Mouse (Mus musculus): ENCODE data around the gene Btg1. TPM values are rescaled to one million over a fixed set of nuclear protein-coding genes. Genes with fewer than 3 reads are reported as not detected.

Btg1 gene
- polyA plus RNA-seq, 1 experiment from 2014 or later, result 56.8 TPM

DNA sequence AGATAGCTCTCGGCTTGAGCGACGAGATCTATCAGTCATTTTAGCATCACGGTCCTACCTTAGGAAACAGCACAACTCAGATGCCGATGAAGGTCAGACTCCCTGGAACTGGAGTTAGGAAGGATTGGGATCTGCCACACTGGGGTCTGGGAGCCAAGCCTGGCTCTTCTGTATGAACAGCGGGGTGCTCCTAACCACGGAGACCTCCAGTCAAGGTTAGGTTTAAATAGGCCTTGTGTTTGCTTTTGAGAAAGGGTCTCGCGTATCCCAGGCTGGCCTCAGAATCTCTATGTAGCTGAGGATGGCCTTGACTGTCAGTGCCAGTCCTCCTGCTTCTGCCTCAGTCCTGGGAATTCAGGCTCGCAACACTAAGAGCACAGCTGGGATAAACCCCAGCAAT is 10.5 kb downstream of the Btg1 start:
- 97% methylated on average over 10 of the region's 10 CpGs for WGBS
- peaks cover 36% of the 10 kb centered on the region for H3K4me1 ChIP-seq (replicated peaks; ENCODE audit: control insufficient read depth, insufficient read depth, low read length)
- H3K4me2 ChIP-seq (ENCODE audit: low read length), result no peak overlapping the region
- H3K4me3 ChIP-seq (replicated peaks; ENCODE audit: low read length), result no peak overlapping the region
- no peaks in the 10 kb centered on the region for H3K9me3 ChIP-seq (ENCODE audit: control insufficient read depth, low read length)
- no peak overlapping the region for H3K27ac ChIP-seq (ENCODE audit: low read length)
- H3K9ac ChIP-seq (replicated peaks; ENCODE audit: low read depth, low read length), result no peak overlapping the region
- peaks cover 6% of the 10 kb centered on the region; the same call in 1 of the 2 replicates for H3K36me3 ChIP-seq (ENCODE audit: control insufficient read depth, insufficient read depth)
- ATAC-seq, result no peak
- H3K27me3 ChIP-seq (replicated peaks; ENCODE audit: control insufficient read depth, insufficient read depth, low read length), result no peaks in the 10 kb centered on the region

DNA sequence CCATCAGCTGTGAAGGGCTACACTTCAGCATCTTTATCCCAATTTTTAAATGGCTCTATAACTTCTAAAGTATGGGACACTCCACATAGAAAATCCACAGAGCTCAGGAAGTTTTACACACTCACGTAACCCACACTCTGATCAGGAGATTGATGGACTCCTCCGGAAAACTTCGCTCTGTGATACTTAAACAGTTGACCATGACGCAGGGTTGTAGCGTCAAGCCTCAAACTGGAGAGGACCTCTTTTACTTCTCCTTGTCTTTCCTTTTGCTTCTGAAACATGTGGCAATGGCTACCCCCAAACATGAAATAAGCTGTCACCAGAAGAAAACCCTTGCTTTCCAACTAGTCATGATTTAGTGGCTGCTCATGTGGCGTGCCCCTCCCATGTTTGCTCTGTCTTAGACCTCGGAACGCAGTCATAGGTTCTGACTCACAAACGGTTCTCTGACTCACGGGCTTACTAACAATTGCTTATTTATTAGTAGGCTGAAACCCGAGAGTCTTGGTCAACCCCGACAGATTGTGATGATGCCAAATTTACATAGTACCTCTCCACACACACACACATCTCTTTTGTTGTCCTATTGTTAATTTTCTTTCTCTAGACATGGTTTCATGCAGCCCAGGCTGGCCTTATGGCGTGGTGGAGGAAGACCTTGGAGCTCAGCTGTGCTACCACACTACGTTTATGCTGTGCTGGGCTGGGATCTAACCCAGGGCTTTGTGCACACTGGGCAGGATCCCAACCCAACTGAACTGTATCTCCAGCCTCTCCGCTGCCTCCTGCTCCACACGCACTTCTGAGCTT is 11.5 kb downstream of the Btg1 start:
- ATAC-seq, result no peak
- Histone ChIP-seq H3K36me3 (ENCODE audit: control insufficient read depth, insufficient read depth) (peaks cover 6% of the 10 kb centered on the region; the same call in 1 of the 2 replicates), H3K27ac (ENCODE audit: low read length) (no peak overlapping the region)

DNA sequence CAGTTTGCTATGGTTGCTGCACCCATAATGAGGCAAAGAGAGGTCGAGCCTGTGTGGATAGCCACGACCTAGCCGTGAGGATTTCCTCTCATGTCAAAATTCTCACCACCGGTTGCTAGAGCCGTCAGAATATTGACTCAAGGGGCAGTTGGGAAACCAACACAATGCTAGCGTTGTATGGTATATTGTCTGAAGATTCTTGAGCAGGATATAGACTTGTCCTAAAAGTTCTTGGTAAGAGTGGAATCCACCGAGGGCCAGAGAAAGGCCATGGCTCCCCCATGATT is 12.1 kb downstream of the Btg1 start:
- H3K9me3 ChIP-seq (ENCODE audit: control insufficient read depth, low read length), result no peaks in the 10 kb centered on the region
- no peaks in the 10 kb centered on the region for H3K27me3 ChIP-seq (replicated peaks; ENCODE audit: control insufficient read depth, insufficient read depth, low read length)
- no peak overlapping the region for H3K4me3 ChIP-seq (replicated peaks; ENCODE audit: low read length)
- H3K36me3 ChIP-seq (ENCODE audit: control insufficient read depth, insufficient read depth), result peaks cover 6% of the 10 kb centered on the region; the same call in 1 of the 2 replicates
- H3K9ac ChIP-seq (replicated peaks; ENCODE audit: low read depth, low read length), result no peak overlapping the region
- no peak overlapping the region for H3K4me2 ChIP-seq (ENCODE audit: low read length)
- H3K27ac ChIP-seq (ENCODE audit: low read length), result no peak overlapping the region
- H3K4me1 ChIP-seq (replicated peaks; ENCODE audit: control insufficient read depth, insufficient read depth, low read length), result peaks cover 23% of the 10 kb centered on the region
- WGBS, result 93% methylated on average over 7 of the region's 7 CpGs
- ATAC-seq, result no peak

More for the DNA sequence above, 11.5 kb downstream of the Btg1 start:
- Histone ChIP-seq H3K4me3 (replicated peaks; ENCODE audit: low read length) (no peak overlapping the region), H3K4me1 (replicated peaks; ENCODE audit: control insufficient read depth, insufficient read depth, low read length) (peaks cover 29% of the 10 kb centered on the region), H3K9me3 (ENCODE audit: control insufficient read depth, low read length) (no peaks in the 10 kb centered on the region), H3K4me2 (ENCODE audit: low read length) (no peak overlapping the region), H3K27me3 (replicated peaks; ENCODE audit: control insufficient read depth, insufficient read depth, low read length) (no peaks in the 10 kb centered on the region), H3K9ac (replicated peaks; ENCODE audit: low read depth, low read length) (no peak overlapping the region)
- 83% methylated on average over 16 of the region's 16 CpGs for WGBS

DNA sequence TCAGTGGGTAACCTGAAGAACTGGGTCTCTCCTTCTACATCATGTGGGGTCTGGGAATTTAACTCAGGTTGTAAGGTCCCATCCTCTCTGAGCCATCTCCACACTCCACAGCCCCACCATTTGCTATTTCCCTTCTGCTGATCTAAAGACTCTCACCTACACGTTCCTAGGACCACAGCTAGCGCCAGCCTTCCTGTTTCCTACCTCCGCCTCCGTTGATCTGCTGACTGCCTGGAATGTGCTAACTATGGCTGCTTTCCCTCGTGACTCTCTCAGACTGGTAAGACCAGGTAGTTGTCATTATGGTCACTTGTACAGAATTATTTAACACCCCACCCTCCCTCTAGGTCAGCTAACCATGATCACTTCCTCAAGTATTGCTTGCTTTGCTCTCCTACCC is 13.3 kb downstream of the Btg1 start:
- WGBS, result 85% methylated on average over 5 of the region's 5 CpGs
- Histone ChIP-seq H3K4me2 (ENCODE audit: low read length) (no peak overlapping the region), H3K9me3 (ENCODE audit: control insufficient read depth, low read length) (no peaks in the 10 kb centered on the region), H3K27ac (ENCODE audit: low read length) (no peak overlapping the region), H3K36me3 (ENCODE audit: control insufficient read depth, insufficient read depth) (peaks cover 3% of the 10 kb centered on the region; the same call in 1 of the 2 replicates), H3K9ac (replicated peaks; ENCODE audit: low read depth, low read length) (no peak overlapping the region), H3K27me3 (replicated peaks; ENCODE audit: control insufficient read depth, insufficient read depth, low read length) (no peaks in the 10 kb centered on the region), H3K4me1 (replicated peaks; ENCODE audit: control insufficient read depth, insufficient read depth, low read length) (peaks cover 14% of the 10 kb centered on the region), H3K4me3 (replicated peaks; ENCODE audit: low read length) (no peak overlapping the region)
- ATAC-seq, result no peak

DNA sequence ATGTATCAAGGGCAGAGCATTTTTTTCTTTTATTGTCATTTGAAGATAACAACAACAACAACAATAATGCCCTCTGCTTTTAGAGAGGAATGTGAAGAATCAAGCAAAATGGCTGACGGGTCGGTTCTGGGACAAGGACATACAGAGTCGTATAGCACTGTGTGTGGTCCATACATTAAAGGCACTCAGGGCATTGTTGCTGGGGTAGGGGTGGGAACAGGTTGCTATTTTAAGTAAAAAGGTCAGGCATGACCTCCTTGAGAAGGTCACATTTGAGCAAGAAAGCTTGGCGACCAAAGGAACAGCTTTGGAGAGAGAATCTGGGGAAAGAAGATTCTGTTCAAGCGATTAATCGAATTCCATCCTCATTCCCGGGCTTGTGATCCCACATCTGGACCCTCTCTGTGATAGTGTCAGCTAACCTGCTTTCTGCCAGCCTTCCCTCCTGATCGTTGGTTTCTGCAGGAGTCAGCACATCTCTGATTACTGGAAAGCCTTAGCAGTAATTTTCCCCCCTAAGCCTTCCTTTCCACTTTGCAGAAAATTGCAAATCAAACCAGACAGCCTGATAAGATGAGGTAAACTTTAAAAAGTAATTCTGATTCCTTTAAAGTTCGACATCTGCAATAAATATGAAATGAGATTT is 14.4 kb downstream of the Btg1 start:
- WGBS, result 78% methylated on average over 9 of the region's 9 CpGs
- H3K4me1 ChIP-seq (replicated peaks; ENCODE audit: control insufficient read depth, insufficient read depth, low read length), result peaks cover 9% of the 10 kb centered on the region
- no peak overlapping the region for H3K4me2 ChIP-seq (ENCODE audit: low read length)
- H3K9ac ChIP-seq (replicated peaks; ENCODE audit: low read depth, low read length), result no peak overlapping the region
- no peak for ATAC-seq
- no peak overlapping the region for H3K27ac ChIP-seq (ENCODE audit: low read length)
- no peaks in the 10 kb centered on the region for H3K9me3 ChIP-seq (ENCODE audit: control insufficient read depth, low read length)
- H3K36me3 ChIP-seq (ENCODE audit: control insufficient read depth, insufficient read depth), result peaks cover 3% of the 10 kb centered on the region; the same call in 1 of the 2 replicates
- no peaks in the 10 kb centered on the region for H3K27me3 ChIP-seq (replicated peaks; ENCODE audit: control insufficient read depth, insufficient read depth, low read length)
- no peak overlapping the region for H3K4me3 ChIP-seq (replicated peaks; ENCODE audit: low read length)

DNA sequence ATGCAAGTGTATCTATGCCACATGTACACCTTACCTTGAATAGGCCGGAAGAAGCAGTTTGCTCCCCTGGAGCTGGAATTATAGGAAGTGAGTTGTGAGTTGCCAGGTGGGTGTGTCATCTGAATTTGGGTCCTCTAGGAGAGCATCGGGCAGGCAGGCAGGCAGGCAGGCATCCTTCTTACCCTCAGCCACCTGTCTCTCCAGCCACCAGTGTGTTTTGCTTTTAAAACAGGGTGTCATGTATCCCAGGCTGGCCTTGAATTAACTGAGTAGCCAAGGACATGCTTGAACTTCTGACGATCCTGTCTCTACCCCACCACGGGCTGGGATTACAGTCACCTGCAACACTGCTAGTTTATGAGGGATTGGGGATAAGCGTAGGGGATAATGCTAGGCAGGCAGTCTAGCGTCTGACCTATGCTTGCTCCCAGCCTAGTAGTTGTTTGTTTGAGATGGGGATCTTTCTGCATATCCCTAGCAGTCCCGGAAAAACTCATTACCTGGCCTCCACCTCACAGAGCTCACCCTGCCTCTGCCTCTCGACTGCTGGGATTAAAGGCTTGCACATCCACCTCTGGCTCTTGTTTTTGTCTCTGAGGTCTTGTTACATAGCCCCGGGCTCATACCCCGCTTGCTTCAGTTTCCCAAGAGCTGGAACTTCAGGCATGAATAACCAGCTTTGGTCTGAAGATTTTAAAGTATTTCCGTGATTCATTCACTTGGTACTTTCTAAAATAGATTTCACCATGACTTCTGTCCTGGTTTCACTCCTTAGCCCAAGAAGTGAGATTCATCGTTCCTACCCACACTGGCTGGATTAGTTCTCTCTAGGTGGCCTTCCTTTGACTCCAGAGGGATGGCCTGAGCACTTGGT is 15.7 kb downstream of the Btg1 start:
- H3K4me3 ChIP-seq (replicated peaks; ENCODE audit: low read length), result no peak overlapping the region
- no peak overlapping the region for H3K9ac ChIP-seq (replicated peaks; ENCODE audit: low read depth, low read length)
- ATAC-seq, result no peak
- peaks cover 5% of the 10 kb centered on the region for H3K4me1 ChIP-seq (replicated peaks; ENCODE audit: control insufficient read depth, insufficient read depth, low read length)
- no peaks in the 10 kb centered on the region for H3K27me3 ChIP-seq (replicated peaks; ENCODE audit: control insufficient read depth, insufficient read depth, low read length)
- no peaks in the 10 kb centered on the region for H3K9me3 ChIP-seq (ENCODE audit: control insufficient read depth, low read length)
- 84% methylated on average over 12 of the region's 12 CpGs for WGBS
- H3K27ac ChIP-seq (ENCODE audit: low read length), result no peak overlapping the region
- no peak overlapping the region for H3K4me2 ChIP-seq (ENCODE audit: low read length)
- peaks cover 3% of the 10 kb centered on the region; the same call in 1 of the 2 replicates for H3K36me3 ChIP-seq (ENCODE audit: control insufficient read depth, insufficient read depth)

DNA sequence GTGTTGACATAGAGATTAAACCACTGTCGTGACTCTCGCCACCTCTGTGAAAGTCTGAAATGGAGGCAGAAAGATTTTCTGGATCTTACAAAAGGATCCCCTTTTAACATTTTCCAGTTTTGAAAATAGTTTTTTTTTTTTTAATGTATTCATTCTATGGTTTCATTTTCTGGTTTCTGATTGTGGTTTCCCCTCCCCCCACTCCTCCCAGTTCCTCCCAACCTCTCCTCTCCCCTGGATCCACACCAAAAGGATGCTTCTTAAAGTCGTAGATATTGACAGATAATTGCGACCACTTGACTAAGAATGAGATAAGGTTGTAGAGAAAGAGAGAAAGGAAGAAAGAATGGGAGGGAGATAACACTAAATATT is 16.3 kb downstream of the Btg1 start:
- peaks cover 3% of the 10 kb centered on the region; the same call in 1 of the 2 replicates for H3K36me3 ChIP-seq (ENCODE audit: control insufficient read depth, insufficient read depth)
- H3K27ac ChIP-seq (ENCODE audit: low read length), result no peak overlapping the region
- H3K9ac ChIP-seq (replicated peaks; ENCODE audit: low read depth, low read length), result no peak overlapping the region
- no peak overlapping the region for H3K4me2 ChIP-seq (ENCODE audit: low read length)
- no peak overlapping the region for H3K4me3 ChIP-seq (replicated peaks; ENCODE audit: low read length)
- H3K27me3 ChIP-seq (replicated peaks; ENCODE audit: control insufficient read depth, insufficient read depth, low read length), result no peaks in the 10 kb centered on the region
- WGBS, result 78% methylated on average over 4 of the region's 4 CpGs
- peaks cover 4% of the 10 kb centered on the region; the same call in 1 of the 2 replicates for H3K4me1 ChIP-seq (replicated peaks; ENCODE audit: control insufficient read depth, insufficient read depth, low read length)
- no peak for ATAC-seq
- H3K9me3 ChIP-seq (ENCODE audit: control insufficient read depth, low read length), result no peaks in the 10 kb centered on the region

DNA sequence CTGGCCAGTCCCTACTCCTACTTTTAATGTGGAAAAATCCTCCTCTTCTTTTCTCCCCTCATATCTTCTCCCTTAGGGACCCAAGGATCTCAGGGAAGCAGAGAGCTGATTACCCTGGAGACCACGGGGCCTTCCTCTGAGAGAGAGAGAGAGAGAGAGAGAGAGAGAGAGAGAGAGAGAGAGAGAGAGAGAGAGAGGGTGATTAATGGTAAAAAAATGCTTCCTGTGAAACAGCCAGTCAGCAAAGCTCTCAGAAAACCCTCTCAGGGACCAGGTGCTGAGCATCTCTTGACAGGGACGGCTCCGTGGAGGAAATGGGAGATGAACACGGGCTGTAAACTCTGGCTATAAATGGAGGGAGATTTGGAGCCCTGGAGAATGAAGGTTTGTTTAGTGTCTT is 18.7 kb downstream of the Btg1 start:
- H3K4me1 ChIP-seq (replicated peaks; ENCODE audit: control insufficient read depth, insufficient read depth, low read length), result no peaks in the 10 kb centered on the region
- no peak for ATAC-seq
- no peak overlapping the region for H3K4me3 ChIP-seq (replicated peaks; ENCODE audit: low read length)
- H3K4me2 ChIP-seq (ENCODE audit: low read length), result no peak overlapping the region
- H3K9ac ChIP-seq (replicated peaks; ENCODE audit: low read depth, low read length), result no peak overlapping the region
- WGBS, result 57% methylated on average over 4 of the region's 4 CpGs
- H3K27ac ChIP-seq (ENCODE audit: low read length), result no peak overlapping the region
- H3K36me3 ChIP-seq (ENCODE audit: control insufficient read depth, insufficient read depth), result no peaks in the 10 kb centered on the region
- H3K27me3 ChIP-seq (replicated peaks; ENCODE audit: control insufficient read depth, insufficient read depth, low read length), result no peaks in the 10 kb centered on the region
- H3K9me3 ChIP-seq (ENCODE audit: control insufficient read depth, low read length), result no peaks in the 10 kb centered on the region

DNA sequence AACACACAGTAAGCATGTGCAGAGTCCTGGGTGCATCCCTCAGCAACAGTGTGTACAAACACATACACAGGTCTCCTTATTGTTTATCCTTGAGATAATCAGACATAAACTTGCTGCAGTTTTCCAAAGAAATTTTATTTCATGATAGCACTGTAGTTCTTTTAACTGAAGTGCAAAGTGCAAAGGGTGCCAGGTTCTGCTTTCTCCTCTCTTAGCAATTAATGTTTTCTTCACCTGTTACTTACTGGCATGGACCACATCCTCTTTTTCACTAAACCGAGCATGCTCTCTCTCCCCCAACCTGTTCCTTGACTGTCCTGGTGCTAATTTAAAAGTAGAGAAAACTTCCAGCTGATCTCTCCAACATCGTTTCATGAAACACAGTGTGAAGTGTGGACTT is 21.7 kb downstream of the Btg1 start:
- 91% methylated on average over 2 of the region's 2 CpGs for WGBS
- no peak overlapping the region for H3K4me2 ChIP-seq (ENCODE audit: low read length)
- H3K9ac ChIP-seq (replicated peaks; ENCODE audit: low read depth, low read length), result no peak overlapping the region
- ATAC-seq, result no peak
- no peak overlapping the region for H3K4me3 ChIP-seq (replicated peaks; ENCODE audit: low read length)
- H3K4me1 ChIP-seq (replicated peaks; ENCODE audit: control insufficient read depth, insufficient read depth, low read length), result no peaks in the 10 kb centered on the region
- no peaks in the 10 kb centered on the region for H3K27me3 ChIP-seq (replicated peaks; ENCODE audit: control insufficient read depth, insufficient read depth, low read length)
- no peak overlapping the region for H3K27ac ChIP-seq (ENCODE audit: low read length)
- no peaks in the 10 kb centered on the region for H3K36me3 ChIP-seq (ENCODE audit: control insufficient read depth, insufficient read depth)
- no peaks in the 10 kb centered on the region for H3K9me3 ChIP-seq (ENCODE audit: control insufficient read depth, low read length)
